Mouse (Mus musculus): ENCODE results near the gene Rab11b.

- TF ChIP-seq CTCF (IDR thresholded peaks at IDR 0.05; ENCODE audit: borderline replicate concordance, extremely low read depth, insufficient read depth, insufficient read length) (no peak), POLR2A (IDR thresholded peaks at IDR 0.05; ENCODE audit: borderline replicate concordance, extremely low read depth, insufficient read depth, insufficient read length, poor library complexity, severe bottlenecking) (no peak; the same call in 1 of the 2 replicates)
These were observed at the start of gene Rab11b for GRCm38 (mm10) chr17:33760255-33761165.
